ENCODE assay signal across 23 mouse cellular contexts in genomic region chr1:155758711-155759110, GRCm38 (mm10). TPM values are rescaled to one million over a fixed set of nuclear protein-coding genes. Genes with fewer than 3 reads are reported as not detected.
DNase-seq lines count a peak whose midpoint lies in the region; ATAC-seq lines count a peak whose summit lies in the region.
"Had no signal": no experiment of that assay in that cellular context is flagged by ENCODE, and none has a peak within 500 bp of the region (broad histone marks: within the 10 kb centered on the region; RNA-seq: fewer than 3 reads in every experiment).

No protein-coding gene starts in this region.

- no peaks in the 10 kb centered on the region for H3K36me3 ChIP-seq in hindbrain, embryonic 11.5 days (ENCODE audit: control insufficient read depth, insufficient read depth, low read length)
- H3K36me3 ChIP-seq in hindbrain, embryonic 14.5 days (replicated peaks; ENCODE audit: control insufficient read depth, insufficient read depth): no peaks in the 10 kb centered on the region
- H3K36me3 ChIP-seq in midbrain, embryonic 11.5 days (ENCODE audit: control insufficient read depth, insufficient read depth, low read length): no peaks in the 10 kb centered on the region
- H3K36me3 ChIP-seq in midbrain, embryonic 10.5 days: no peaks in the 10 kb centered on the region
- H3K36me3 ChIP-seq in neural tube, embryonic 11.5 days (ENCODE audit: control insufficient read depth, insufficient read depth, low read length): no peaks in the 10 kb centered on the region
- no peaks in the 10 kb centered on the region for H3K36me3 ChIP-seq in neural tube, embryonic 13.5 days
- H3K36me3 ChIP-seq: forebrain, embryonic 10.5 days; heart, embryonic 10.5 days; heart, embryonic 13.5 days had no signal

- ATAC-seq in hindbrain, embryonic 11.5 days (ENCODE audit: low FRiP score): no peak
- no peak; the same call in 1 of the 2 replicates for ATAC-seq in hindbrain, embryonic 14.5 days (ENCODE audit: low FRiP score)
- ATAC-seq in midbrain, embryonic 11.5 days (ENCODE audit: low FRiP score): peak; percentile 43
- ATAC-seq in neural tube, embryonic 11.5 days (ENCODE audit: insufficient read depth, low FRiP score, low TSS enrichment): peak; percentile 29
- peak; percentile 34; the same call in 1 of the 2 replicates for ATAC-seq in neural tube, embryonic 13.5 days (ENCODE audit: low read depth)
- ATAC-seq: activated CD4-positive, CD25-positive, alpha-beta regulatory T cell, adult 4 months; forebrain, embryonic 13.5 days had no signal

- no peak overlapping the region for H3K4me3 ChIP-seq in hindbrain, embryonic 11.5 days (ENCODE audit: low read depth, low read length)
- no peak overlapping the region for H3K4me3 ChIP-seq in hindbrain, embryonic 14.5 days (replicated peaks; ENCODE audit: low read length)
- no peak overlapping the region for H3K4me3 ChIP-seq in midbrain, embryonic 11.5 days (ENCODE audit: low read depth, low read length)
- H3K4me3 ChIP-seq in midbrain, embryonic 10.5 days: no peak overlapping the region
- no peak overlapping the region for H3K4me3 ChIP-seq in neural tube, embryonic 11.5 days (ENCODE audit: low read depth, low read length)
- no peak overlapping the region for H3K4me3 ChIP-seq in neural tube, embryonic 13.5 days
- H3K4me3 ChIP-seq: forebrain, embryonic 10.5 days; forebrain, embryonic 13.5 days; heart, adult 2 months; heart, embryonic 10.5 days; heart, embryonic 13.5 days had no signal

- H3K9ac ChIP-seq in hindbrain, embryonic 11.5 days (ENCODE audit: low read depth, low read length): no peak overlapping the region
- H3K9ac ChIP-seq in hindbrain, embryonic 14.5 days: no peak overlapping the region
- no peak overlapping the region for H3K9ac ChIP-seq in midbrain, embryonic 11.5 days (ENCODE audit: low read length)
- H3K9ac ChIP-seq in neural tube, embryonic 11.5 days (ENCODE audit: low read length): no peak overlapping the region
- H3K9ac ChIP-seq in neural tube, embryonic 13.5 days: no peak overlapping the region
- H3K9ac ChIP-seq: forebrain, embryonic 13.5 days; heart, embryonic 13.5 days had no signal

- DNase-seq in hindbrain, embryonic 11.5 days (ENCODE audit: low spot score): peak; percentile 2
- DNase-seq in hindbrain, embryonic 14.5 days (ENCODE audit: low spot score): no peak
- no peak for DNase-seq in midbrain, embryonic 11.5 days (ENCODE audit: low spot score, missing footprints)
- no peak for DNase-seq in midbrain, embryonic 10.5 days (ENCODE audit: low spot score)
- DNase-seq in neural tube, embryonic 11.5 days (ENCODE audit: low spot score): no peak
- no peak for DNase-seq in neural tube, embryonic 10.5 days (ENCODE audit: extremely low spot score, low spot score)
- DNase-seq in cerebellum, adult 18-20 months: no peak
- DNase-seq: adrenal gland, adult 8-10 months; adrenal gland, postnatal 25 days; cerebellum, adult 11-12 months; cerebellum, adult 9-10 months; heart, adult 2 months; heart, postnatal 14 days; heart, postnatal 4 days had no signal

- H3K9me3 ChIP-seq in hindbrain, embryonic 11.5 days (ENCODE audit: control insufficient read depth, low read length): no peaks in the 10 kb centered on the region
- no peaks in the 10 kb centered on the region for H3K9me3 ChIP-seq in hindbrain, embryonic 14.5 days (ENCODE audit: control insufficient read depth, low read length)
- H3K9me3 ChIP-seq in midbrain, embryonic 11.5 days (ENCODE audit: control insufficient read depth, low read length): no peaks in the 10 kb centered on the region
- no peaks in the 10 kb centered on the region; the same call in 1 of the 2 replicates for H3K9me3 ChIP-seq in midbrain, embryonic 10.5 days (replicated peaks)
- H3K9me3 ChIP-seq in neural tube, embryonic 11.5 days (ENCODE audit: control insufficient read depth, low read length): no peaks in the 10 kb centered on the region
- no peaks in the 10 kb centered on the region for H3K9me3 ChIP-seq in neural tube, embryonic 13.5 days
- H3K9me3 ChIP-seq: forebrain, embryonic 10.5 days; forebrain, embryonic 13.5 days; heart, embryonic 10.5 days; heart, embryonic 13.5 days had no signal

- no peak overlapping the region for H3K4me2 ChIP-seq in hindbrain, embryonic 11.5 days (replicated peaks; ENCODE audit: low read depth, low read length)
- no peak overlapping the region for H3K4me2 ChIP-seq in hindbrain, embryonic 14.5 days (replicated peaks)
- H3K4me2 ChIP-seq in midbrain, embryonic 11.5 days: no peak overlapping the region
- no peak overlapping the region for H3K4me2 ChIP-seq in neural tube, embryonic 11.5 days (ENCODE audit: low read depth)
- no peak overlapping the region for H3K4me2 ChIP-seq in neural tube, embryonic 13.5 days
- H3K4me2 ChIP-seq: forebrain, embryonic 13.5 days; heart, embryonic 13.5 days had no signal

- 81% methylated on average over 4 of the region's 4 CpGs for WGBS in hindbrain, embryonic 11.5 days
- WGBS in hindbrain, embryonic 14.5 days: 62% methylated on average over 4 of the region's 4 CpGs
- WGBS in midbrain, embryonic 11.5 days: 67% methylated on average over 4 of the region's 4 CpGs
- 83% methylated on average over 4 of the region's 4 CpGs for WGBS in midbrain, embryonic 10.5 days
- 81% methylated on average over 4 of the region's 4 CpGs for WGBS in neural tube, embryonic 11.5 days
- 64% methylated on average over 4 of the region's 4 CpGs for whole genome bisulfite sequencing in neural tube, embryonic 13.5 days

- peaks cover 60% of the 10 kb centered on the region for H3K27me3 ChIP-seq in hindbrain, embryonic 11.5 days (ENCODE audit: control insufficient read depth, insufficient read depth, low read length)
- H3K27me3 ChIP-seq in hindbrain, embryonic 14.5 days (ENCODE audit: control insufficient read depth, insufficient read depth, low read length): peaks cover 63% of the 10 kb centered on the region
- peaks cover 57% of the 10 kb centered on the region for H3K27me3 ChIP-seq in midbrain, embryonic 11.5 days (ENCODE audit: control insufficient read depth, insufficient read depth, low read length)
- H3K27me3 ChIP-seq in midbrain, embryonic 10.5 days (ENCODE audit: low read depth, poor library complexity, severe bottlenecking): peaks cover 74% of the 10 kb centered on the region
- peaks cover 60% of the 10 kb centered on the region for H3K27me3 ChIP-seq in neural tube, embryonic 11.5 days (ENCODE audit: control insufficient read depth, insufficient read depth, low read length)
- peaks cover 67% of the 10 kb centered on the region for H3K27me3 ChIP-seq in neural tube, embryonic 13.5 days

- no peaks in the 10 kb centered on the region for H3K4me1 ChIP-seq in hindbrain, embryonic 11.5 days (replicated peaks; ENCODE audit: control insufficient read depth, insufficient read depth, low read length)
- no peaks in the 10 kb centered on the region for H3K4me1 ChIP-seq in hindbrain, embryonic 14.5 days (replicated peaks; ENCODE audit: control insufficient read depth, insufficient read depth, low read length)
- H3K4me1 ChIP-seq in midbrain, embryonic 11.5 days (ENCODE audit: control insufficient read depth, insufficient read depth, low read length): no peaks in the 10 kb centered on the region
- peaks cover 12% of the 10 kb centered on the region for H3K4me1 ChIP-seq in midbrain, embryonic 10.5 days
- H3K4me1 ChIP-seq in neural tube, embryonic 11.5 days (ENCODE audit: control insufficient read depth, insufficient read depth, low read length): no peaks in the 10 kb centered on the region
- H3K4me1 ChIP-seq in neural tube, embryonic 13.5 days (replicated peaks): peaks cover 5% of the 10 kb centered on the region; the same call in 1 of the 2 replicates
- H3K4me1 ChIP-seq: forebrain, embryonic 10.5 days; forebrain, embryonic 13.5 days had no signal

- no peak overlapping the region for H3K27ac ChIP-seq in hindbrain, embryonic 11.5 days (ENCODE audit: low read depth, low read length)
- H3K27ac ChIP-seq in hindbrain, embryonic 14.5 days: no peak overlapping the region
- no peak overlapping the region for H3K27ac ChIP-seq in midbrain, embryonic 11.5 days (ENCODE audit: low read depth, low read length)
- H3K27ac ChIP-seq in midbrain, embryonic 10.5 days (replicated peaks): no peak overlapping the region
- no peak overlapping the region for H3K27ac ChIP-seq in neural tube, embryonic 11.5 days (ENCODE audit: low read depth, low read length)
- H3K27ac ChIP-seq in neural tube, embryonic 13.5 days (replicated peaks): no peak overlapping the region
- H3K27ac ChIP-seq: forebrain, embryonic 10.5 days; forebrain, embryonic 13.5 days; heart, adult 2 months; heart, embryonic 10.5 days; heart, embryonic 13.5 days; hindbrain, postnatal 0 days had no signal

RNA-seq across cellular contexts. Expression of gene Lhx4, which starts 7.2 kb away (rescaled TPM):
- polyA plus RNA-seq in hindbrain, embryonic 11.5 days (2014; fragmentation: Nextera tagmentation; extraction: Ambion mirVana): 5.1 and 7.9 TPM in 2 replicates
- 3.4 TPM in 2 replicates for polyA plus RNA-seq in hindbrain, embryonic 14.5 days (2014; fragmentation: Nextera tagmentation; extraction: Ambion mirVana)
- 1.7 and 2.2 TPM in 2 replicates for polyA plus RNA-seq in midbrain, embryonic 11.5 days (2014; fragmentation: Nextera tagmentation; extraction: Ambion mirVana)
- polyA plus RNA-seq in midbrain, embryonic 10.5 days (2016; fragmentation: Nextera tagmentation; extraction: Ambion mirVana): 2.2 and 4.6 TPM in 2 replicates
- polyA plus RNA-seq in neural tube, embryonic 11.5 days (2014; fragmentation: Nextera tagmentation; extraction: Ambion mirVana): 10.6 and 13.9 TPM in 2 replicates
- polyA plus RNA-seq in neural tube, embryonic 13.5 days (2015; fragmentation: Nextera tagmentation; extraction: Ambion mirVana): 5.5 and 7.5 TPM in 2 replicates
- polyA plus RNA-seq: forebrain, embryonic 10.5 days; forebrain, embryonic 16.5 days; heart, adult 2 months; heart, embryonic 10.5 days; heart, embryonic 13.5 days; heart, embryonic 16.5 days had no signal

RNA-seq across cellular contexts. Expression of gene Qsox1, which starts 54.0 kb away (rescaled TPM):
- polyA plus RNA-seq in hindbrain, embryonic 11.5 days (2014; fragmentation: Nextera tagmentation; extraction: Ambion mirVana): 9.8 and 12.5 TPM in 2 replicates
- 10.0 and 12.0 TPM in 2 replicates for polyA plus RNA-seq in hindbrain, embryonic 14.5 days (2014; fragmentation: Nextera tagmentation; extraction: Ambion mirVana)
- polyA plus RNA-seq in midbrain, embryonic 11.5 days (2014; fragmentation: Nextera tagmentation; extraction: Ambion mirVana): 6.6 and 6.8 TPM in 2 replicates
- polyA plus RNA-seq in midbrain, embryonic 10.5 days (2016; fragmentation: Nextera tagmentation; extraction: Ambion mirVana): 18.0 and 24.2 TPM in 2 replicates
- polyA plus RNA-seq in neural tube, embryonic 11.5 days (2014; fragmentation: Nextera tagmentation; extraction: Ambion mirVana): 9.5 and 10.3 TPM in 2 replicates
- polyA plus RNA-seq in neural tube, embryonic 13.5 days (2015; fragmentation: Nextera tagmentation; extraction: Ambion mirVana): 16.7 and 19.4 TPM in 2 replicates

Comparison
In these comparisons a context has a peak if more than half of its experiments do, and no peak if none do; other contexts are left out.
1. ATAC-seq: peak in midbrain, embryonic 11.5 days (single experiment), neural tube, embryonic 11.5 days (single experiment) and neural tube, embryonic 13.5 days (single experiment); none in hindbrain, embryonic 11.5 days (single experiment) and hindbrain, embryonic 14.5 days (single experiment).